Mouse (Mus musculus) liver, postnatal 0 days (tissue): Measurements from ENCODE around the gene Myod1.

Experiments used
- CTCF ChIP-seq: sonication (generic); IDR thresholded peaks from 2 replicates; pipeline ENCODE4 v1.5.1; 2016; ENCODE audit warnings: antibody characterized with exemption, low read depth
- EP300 ChIP-seq: IDR thresholded peaks from 2 replicates; pipeline ENCODE4 v1.6.1; 2016; ENCODE audit warnings: antibody characterized with exemption, low read depth, mild to moderate bottlenecking

DNA sequence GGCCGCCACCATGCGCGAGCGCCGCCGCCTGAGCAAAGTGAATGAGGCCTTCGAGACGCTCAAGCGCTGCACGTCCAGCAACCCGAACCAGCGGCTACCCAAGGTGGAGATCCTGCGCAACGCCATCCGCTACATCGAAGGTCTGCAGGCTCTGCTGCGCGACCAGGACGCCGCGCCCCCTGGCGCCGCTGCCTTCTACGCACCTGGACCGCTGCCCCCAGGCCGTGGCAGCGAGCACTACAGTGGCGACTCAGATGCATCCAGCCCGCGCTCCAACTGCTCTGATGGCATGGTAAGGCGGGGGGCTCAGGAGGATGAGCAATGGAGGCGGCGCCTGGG, 703 bp downstream of the Myod1 start:
- TF ChIP-seq CTCF = peak; percentile 36
- TF ChIP-seq EP300 = no peak
